Mouse (Mus musculus) A20 (cell line): ENCODE measurements around the gene Nrde2.
A peak's percentile ranks its signal among the peaks of the same experiment; 100 is the strongest.

Experiments used
- DNase-seq: peaks from one replicate; pipeline ENCODE4 v3.0.0-alpha.2; 2011; ENCODE audit warnings: low read depth, low spot score

Nrde2 gene

GRCm38 (mm10) chr12:100180802-100181201, 21.3 kb upstream of the Nrde2 start:
- DNase-seq = no peak

- no peak for DNase-seq
Measured at GRCm38 (mm10) chr12:100178898-100179440, 19.5 kb upstream of the Nrde2 start.

GRCm38 (mm10) chr12:100176469-100177056, 17.1 kb upstream of the Nrde2 start:
- no peak for DNase-seq

GRCm38 (mm10) chr12:100172481-100172880, 13.0 kb upstream of the Nrde2 start:
- DNase-seq = no peak

DNA sequence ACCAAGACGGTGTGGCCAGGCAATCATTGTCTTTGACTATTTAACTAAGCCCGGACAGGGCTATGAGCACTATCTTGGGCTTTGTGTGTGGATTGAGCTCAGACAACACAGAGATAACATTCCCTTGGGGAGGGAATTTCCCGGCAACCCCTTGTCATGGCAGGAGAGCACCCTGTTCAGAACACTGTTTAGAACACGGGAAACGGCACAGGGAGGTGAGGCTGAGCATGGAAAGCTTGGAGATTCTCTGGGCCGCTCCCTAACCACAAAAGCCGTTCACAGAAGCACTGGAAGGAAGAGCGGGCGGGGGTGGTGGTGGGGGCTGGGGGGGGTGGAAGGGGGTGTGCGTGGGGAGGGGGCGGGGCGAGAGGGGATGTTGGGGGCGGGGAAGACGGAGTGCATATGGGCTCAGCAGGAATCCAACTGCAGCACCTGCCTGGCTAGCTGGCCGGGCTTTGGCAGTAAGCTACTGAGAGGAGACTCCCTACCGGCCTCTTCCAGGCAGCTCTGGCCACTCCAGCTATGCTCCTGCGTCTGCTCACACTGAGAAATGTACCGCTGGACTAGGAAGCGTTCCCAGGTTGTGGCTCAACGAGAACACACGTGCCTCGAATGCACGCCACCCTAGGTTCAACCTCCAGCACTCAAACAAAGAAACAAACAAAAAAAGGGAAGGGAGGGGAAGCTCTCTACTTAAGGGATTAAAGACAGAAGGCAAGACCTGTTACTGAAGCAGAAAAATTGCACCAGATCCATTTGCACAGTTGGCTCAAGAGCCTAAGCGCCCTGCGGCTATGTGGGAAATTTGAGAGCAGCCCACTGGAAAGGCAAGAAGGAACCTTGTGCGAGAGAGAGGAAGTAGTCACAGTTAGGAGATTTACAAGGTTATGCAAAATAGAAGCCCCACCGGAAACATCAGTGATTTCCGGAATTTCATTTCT, 8.7 kb upstream of the Nrde2 start:
- DNase-seq = peak; percentile 86

GRCm38 (mm10) chr12:100167502-100167901, 8.0 kb upstream of the Nrde2 start:
- no peak for DNase-seq

GRCm38 (mm10) chr12:100166939-100167338, 7.5 kb upstream of the Nrde2 start:
- DNase-seq = no peak

GRCm38 (mm10) chr12:100166177-100166576, 6.7 kb upstream of the Nrde2 start:
- peak; percentile 52 for DNase-seq

DNA sequence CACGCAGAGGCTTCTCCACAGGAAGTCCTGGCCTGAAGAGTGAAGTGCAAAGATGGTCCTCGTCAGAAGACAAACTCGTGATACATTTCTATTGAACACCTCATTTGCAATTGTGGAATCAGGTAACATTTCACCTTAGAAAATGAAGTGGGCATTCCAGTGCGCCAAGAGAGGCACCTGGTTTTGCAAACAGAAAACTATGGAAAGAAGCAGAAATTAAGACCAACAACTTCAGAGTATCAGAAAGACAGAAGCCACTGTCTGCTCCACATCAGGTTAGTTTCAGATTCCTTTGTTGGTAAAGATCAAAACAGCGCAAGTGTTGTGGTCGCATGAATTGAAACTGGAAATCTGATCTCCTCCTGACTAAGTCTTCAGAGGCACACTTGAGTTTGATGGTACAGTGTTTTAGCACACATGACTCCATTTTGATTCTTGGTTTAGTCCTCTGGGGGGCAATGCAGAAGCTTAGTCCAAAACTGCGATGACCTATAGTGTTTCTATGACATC, 5.6 kb upstream of the Nrde2 start:
- no peak for DNase-seq

GRCm38 (mm10) chr12:100152466-100152865, 7.0 kb downstream of the Nrde2 start:
- DNase-seq = no peak

DNA sequence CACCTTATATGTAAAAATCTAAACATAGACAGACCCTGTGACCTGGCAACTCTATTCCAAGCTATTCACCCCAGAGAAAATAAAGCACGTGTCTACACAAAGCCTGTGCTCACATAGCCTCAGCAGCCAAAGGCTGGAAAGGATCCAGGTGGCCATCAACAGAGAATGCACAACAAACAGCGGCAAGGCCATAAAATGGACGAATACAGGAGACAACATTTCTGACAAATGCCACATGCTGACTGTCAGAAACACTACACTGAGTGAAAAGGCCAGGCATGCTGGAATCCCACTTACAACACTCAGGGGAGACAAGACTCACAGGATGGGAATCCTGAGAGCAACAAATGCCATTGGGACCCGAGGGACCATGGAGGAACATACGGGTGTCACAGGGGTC, 15.2 kb downstream of the Nrde2 start:
- DNase-seq = no peak

- DNase-seq = no peak
Measured at GRCm38 (mm10) chr12:100143737-100144136, 15.7 kb downstream of the Nrde2 start.

GRCm38 (mm10) chr12:100142848-100143523, 16.5 kb downstream of the Nrde2 start:
- DNase-seq = no peak

DNA sequence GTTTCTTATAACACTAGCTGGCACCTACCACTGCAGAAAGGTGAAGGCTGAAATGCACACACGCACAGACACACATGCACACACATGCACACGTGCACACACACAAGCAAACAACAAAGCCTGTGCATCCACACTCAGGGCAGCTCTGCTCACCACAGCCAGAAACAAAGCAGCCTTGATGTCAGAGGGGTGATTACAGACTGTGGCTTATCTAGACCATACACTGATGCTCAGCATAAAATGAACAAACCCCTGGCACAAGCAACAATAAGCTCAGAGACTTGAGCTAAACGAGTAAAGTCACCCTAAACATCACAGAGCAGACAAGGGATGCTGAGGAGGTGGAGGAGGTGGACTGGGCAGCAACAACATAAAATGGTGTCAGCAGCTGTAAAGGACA, 24.3 kb downstream of the Nrde2 start:
- DNase-seq = no peak

- no peak for DNase-seq
Measured at GRCm38 (mm10) chr12:100134395-100134936, 25.0 kb downstream of the Nrde2 start.

- DNase-seq = peak; percentile 63
Measured at GRCm38 (mm10) chr12:100131655-100132054, 27.8 kb downstream of the Nrde2 start.

GRCm38 (mm10) chr12:100131167-100131566, 28.3 kb downstream of the Nrde2 start:
- DNase-seq = no peak

DNA sequence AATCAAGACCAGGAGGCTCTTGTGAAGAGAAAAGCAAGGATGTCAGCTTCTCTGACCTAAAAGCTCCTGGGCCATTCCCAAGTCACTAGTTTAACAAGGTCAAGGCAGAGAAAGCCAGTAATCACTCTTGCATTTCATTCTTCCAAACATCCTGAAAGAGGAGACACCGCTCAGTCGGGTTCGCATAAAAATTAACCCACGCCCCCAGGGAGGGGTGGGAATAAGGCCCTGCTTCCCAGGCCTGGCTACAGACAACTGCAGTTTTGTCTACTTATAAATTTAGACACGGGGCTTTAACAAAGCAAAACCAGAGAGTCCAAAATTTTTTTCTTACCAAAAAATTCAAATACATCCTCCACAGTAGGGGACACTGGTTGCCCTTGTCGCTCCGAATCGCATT, 30.5 kb downstream of the Nrde2 start:
- DNase-seq = no peak

GRCm38 (mm10) chr12:100128522-100128921, 30.9 kb downstream of the Nrde2 start:
- DNase-seq = no peak

DNA sequence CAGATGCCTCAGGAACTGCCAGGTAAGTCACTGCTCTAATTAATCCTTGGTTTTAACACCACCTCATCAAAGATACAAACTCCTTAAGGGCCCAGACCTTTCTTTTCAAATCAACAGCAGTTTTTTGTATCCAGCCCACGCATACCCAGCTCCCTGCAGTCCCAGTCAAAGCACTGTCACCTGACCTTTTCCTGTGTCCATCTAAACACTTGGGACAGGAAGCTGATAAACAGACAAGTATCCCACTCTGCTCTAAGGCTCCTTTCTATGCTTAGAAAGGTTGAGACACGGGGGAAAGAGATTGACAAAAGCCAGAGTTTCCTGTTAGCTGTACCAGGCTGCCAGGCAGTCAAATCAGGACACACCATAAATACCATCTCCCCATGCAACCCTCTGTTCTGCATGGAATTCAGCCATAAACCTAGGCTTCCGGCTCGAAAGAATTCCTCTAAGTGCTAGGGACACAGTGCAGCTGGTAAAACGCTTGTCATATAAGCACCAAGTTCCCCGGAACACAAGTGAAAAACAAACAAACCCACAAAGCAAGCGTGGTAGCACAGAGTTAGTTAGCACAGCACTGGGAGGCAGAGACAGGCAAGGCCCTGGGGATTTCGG, 31.5 kb downstream of the Nrde2 start:
- no peak for DNase-seq
